Mouse (Mus musculus) myocyte (in vitro differentiated cells): ENCODE measurements around the gene Smim17.

ENCODE experiments used
- E2F4 ChIP-seq: IDR thresholded peaks from one replicate; pipeline ENCODE4 v1.6.1; 2011; ENCODE audit warnings: mild to moderate bottlenecking, control low read depth, moderate library complexity; ENCODE audit not compliant: insufficient read depth
- MAX ChIP-seq: IDR thresholded peaks from one replicate; pipeline ENCODE4 v1.6.1; 2011; ENCODE audit warnings: low read depth, mild to moderate bottlenecking, control low read depth
- MYOD1 ChIP-seq, 3 experiments: IDR thresholded peaks; one replicate each; pipeline ENCODE4 v1.6.1; 2011; ENCODE audit warnings: control low read depth in 2 of 3, low read depth in 2 of 3, mild to moderate bottlenecking in 2 of 3, moderate library complexity in 1 of 3; ENCODE audit not compliant: insufficient read length in 2 of 3, control insufficient read depth in 1 of 3
- MYOG ChIP-seq, 3 experiments: IDR thresholded peaks; one replicate each; pipeline ENCODE4 v1.6.1; 2011; ENCODE audit warnings: control low read depth in 2 of 3, low read depth in 2 of 3, mild to moderate bottlenecking in 2 of 3; ENCODE audit not compliant: insufficient read length in 2 of 3, control insufficient read depth in 1 of 3, insufficient read depth in 1 of 3
- POLR2A ChIP-seq: IDR thresholded peaks from one replicate; pipeline ENCODE4 v1.6.1; 2011; ENCODE audit warnings: low read depth, mild to moderate bottlenecking, control low read depth, moderate library complexity; ENCODE audit not compliant: insufficient read length
- TCF12 ChIP-seq: IDR thresholded peaks from one replicate; pipeline ENCODE4 v1.6.1; 2011; ENCODE audit warnings: mild to moderate bottlenecking, control low read depth; ENCODE audit not compliant: poor library complexity, insufficient read depth, severe bottlenecking
- USF1 ChIP-seq: IDR thresholded peaks from one replicate; pipeline ENCODE4 v1.6.1; 2011; ENCODE audit warnings: low read depth, mild to moderate bottlenecking, control low read depth, moderate library complexity

DNA sequence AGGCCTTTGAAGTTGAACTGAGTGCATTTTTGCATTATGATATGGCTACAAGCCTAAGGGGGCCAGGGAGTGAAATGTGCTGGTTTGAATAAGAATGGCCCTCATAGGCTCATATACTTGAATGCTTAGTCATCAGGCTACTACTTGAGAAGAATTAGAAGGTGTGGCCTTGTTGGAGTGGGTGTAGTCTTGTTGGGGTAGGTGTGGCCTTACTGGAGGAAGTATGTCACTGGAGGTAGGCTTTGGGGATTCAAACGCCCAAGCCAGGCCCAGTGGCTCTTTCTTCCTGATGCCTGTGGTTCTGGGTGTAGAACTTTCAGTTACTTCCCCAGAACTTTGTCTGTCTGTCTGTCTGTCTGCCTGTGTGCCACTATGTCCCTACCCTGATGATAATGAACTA lies 33.8 kb upstream of the Smim17 start:
- no peak for TF ChIP-seq E2F4
- TF ChIP-seq POLR2A: no peak
- TF ChIP-seq TCF12: no peak
- no peak for TF ChIP-seq MAX
- TF ChIP-seq MYOG (IDR thresholded peaks at IDR 0.05; ENCODE audit: control insufficient read depth in 1 of 3, insufficient read depth in 1 of 3, insufficient read length in 2 of 3, low read depth in 2 of 3): no peak
- no peak for TF ChIP-seq USF1
- no peak for TF ChIP-seq MYOD1 (IDR thresholded peaks at IDR 0.05; ENCODE audit: control insufficient read depth in 1 of 3, insufficient read length in 2 of 3, low read depth in 2 of 3)
